Mouse (Mus musculus): ENCODE measurements around the gene Dst.
"Not testable (repeated sequence)": the region's sequence is repeated elsewhere in the genome, so short reads cannot be mapped to it uniquely, and the experiment has no call there.

Gene Dst

DNA sequence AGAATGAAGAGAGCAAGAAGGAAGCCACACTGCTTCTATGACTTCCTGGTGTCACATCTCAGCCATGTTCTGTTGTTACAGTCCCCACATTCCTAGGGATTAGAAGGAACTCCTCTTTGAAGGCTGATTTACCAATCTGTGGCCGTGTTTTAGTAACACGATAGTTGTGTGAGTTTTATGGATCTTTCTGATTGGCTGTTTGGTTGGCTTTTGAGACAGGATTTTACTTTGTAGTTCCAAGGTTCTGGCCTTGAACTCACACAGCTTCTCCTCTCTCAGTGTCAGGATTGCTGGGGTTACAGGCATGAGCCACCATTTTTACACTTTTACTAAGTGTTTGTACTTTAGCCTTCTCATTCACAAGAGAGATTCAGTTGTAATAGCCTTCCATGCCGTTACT is 155.9 kb downstream of the Dst start:
- DNase-seq (ENCODE audit: low spot score): no peak

DNA sequence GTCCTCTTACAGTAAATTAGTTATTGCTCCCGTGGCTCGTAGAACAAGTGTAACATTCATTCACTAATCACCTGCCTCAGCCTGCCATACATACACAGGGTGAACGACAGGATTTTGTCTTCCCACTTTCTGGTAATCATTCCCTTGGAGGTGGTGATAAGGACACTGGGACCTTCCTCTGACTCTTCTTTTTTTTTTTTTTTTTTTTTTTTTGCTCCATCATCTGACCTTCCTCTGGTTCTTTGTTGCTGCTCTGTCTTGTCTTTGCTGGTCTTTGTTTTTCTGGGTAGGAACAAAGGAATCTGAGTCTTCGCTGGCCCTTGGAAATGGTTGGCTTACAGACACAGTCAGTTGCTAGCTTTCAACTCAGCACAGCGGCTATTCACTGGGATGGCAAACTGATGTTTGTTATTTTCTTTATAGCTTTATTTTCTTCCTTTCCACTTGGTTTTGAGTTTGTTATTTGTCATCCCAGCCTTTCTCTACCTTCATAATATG is 157.6 kb downstream of the Dst start:
- DNase-seq (ENCODE audit: low spot score): no peak

DNA sequence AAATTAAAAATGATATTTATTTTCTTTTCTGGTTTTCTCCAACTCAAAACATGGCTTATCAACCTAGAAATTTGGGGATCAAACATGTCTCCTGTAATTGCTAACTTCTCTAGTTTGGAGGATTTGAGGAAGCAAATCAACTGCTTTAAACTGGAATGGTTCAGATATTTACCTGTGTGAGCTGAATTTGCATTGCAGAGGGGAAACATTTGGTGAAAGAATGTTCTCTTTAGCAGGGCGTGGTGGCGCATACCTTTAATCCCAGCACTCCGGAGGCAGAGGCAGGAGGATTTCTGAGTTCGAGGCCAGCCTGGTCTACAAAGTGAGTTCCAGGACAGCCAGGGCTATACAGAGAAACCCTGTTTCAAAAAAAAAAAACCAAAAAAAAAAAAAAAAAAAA is 158.4 kb downstream of the Dst start:
- DNase-seq (ENCODE audit: low spot score): not testable (repeated sequence)

DNA sequence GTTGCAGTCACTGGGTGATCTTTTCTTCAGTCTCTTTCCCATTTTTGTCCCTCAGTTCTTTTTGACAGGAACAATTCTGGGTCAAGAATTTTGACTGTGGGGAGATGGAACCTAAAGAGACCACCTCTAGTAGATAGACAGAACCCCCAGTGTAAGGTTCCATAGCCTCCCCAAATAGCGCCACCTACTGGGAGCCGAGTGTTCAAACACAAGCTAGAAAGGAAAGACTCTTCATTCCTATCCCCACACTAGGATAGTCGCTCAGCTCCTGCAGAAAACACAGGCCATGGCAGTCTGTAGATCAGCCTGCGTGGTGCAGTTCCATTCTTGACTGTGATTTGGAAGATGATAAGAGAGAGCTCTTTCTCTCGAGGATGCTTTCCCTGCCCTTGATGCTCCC is 160.3 kb downstream of the Dst start:
- no peak for DNase-seq (ENCODE audit: low spot score)

DNA sequence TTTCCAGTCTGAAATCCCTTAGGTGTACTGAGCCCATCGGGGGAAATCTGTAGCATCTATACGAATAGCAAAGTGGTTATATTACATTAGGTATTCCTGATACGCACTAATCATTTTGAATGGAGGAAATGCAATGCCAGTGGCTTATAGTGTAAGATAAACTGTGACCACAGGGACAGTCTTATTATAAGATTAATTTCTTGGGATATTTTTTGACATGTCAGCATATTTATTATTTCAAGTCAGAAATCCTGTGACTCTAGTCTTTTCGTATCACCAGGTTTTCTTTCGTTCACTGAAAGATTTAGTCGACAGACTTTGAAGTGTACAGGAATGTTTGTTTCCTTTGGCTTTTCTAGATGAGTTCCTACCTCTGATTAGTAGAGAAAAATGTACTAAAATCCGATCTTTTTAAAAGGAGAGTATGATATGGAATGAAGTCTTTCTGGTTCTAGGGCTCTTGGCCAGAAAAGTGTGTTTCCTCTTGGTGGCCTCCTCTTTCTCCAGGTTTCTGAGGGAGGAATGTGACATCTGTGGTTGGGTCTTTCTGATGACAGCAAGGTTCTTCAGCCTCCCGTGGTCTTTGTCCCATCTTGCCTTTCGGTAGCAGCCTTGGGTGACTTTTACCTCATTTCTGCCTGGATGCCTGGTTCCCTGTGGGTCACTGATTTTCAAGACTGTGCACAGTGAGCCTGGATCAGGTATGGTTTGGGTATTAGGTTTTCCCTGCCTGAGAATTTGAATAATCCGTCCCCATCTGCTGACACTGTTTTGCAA is 161.7 kb downstream of the Dst start:
- DNase-seq (ENCODE audit: low spot score): no peak

DNA sequence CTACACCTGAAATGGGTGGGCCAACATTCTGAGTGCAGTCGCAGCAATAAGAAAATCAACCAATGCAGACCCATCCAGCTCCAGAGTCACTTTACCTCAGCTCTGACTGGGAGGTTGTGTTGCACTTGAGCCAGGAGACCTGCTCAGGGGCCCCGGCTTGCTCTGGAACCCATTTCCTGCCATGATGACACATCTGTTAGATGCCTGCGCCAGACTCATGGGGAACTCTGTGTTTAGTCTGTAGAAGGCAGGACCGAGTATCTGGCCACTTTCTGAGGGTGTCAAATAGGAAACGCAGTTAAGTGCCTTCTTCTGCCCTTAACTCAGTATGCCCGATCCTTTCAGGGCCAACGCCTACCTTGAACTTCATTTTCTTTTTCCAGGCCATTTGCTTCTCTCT is 162.4 kb downstream of the Dst start:
- no peak for DNase-seq (ENCODE audit: low spot score)

DNA sequence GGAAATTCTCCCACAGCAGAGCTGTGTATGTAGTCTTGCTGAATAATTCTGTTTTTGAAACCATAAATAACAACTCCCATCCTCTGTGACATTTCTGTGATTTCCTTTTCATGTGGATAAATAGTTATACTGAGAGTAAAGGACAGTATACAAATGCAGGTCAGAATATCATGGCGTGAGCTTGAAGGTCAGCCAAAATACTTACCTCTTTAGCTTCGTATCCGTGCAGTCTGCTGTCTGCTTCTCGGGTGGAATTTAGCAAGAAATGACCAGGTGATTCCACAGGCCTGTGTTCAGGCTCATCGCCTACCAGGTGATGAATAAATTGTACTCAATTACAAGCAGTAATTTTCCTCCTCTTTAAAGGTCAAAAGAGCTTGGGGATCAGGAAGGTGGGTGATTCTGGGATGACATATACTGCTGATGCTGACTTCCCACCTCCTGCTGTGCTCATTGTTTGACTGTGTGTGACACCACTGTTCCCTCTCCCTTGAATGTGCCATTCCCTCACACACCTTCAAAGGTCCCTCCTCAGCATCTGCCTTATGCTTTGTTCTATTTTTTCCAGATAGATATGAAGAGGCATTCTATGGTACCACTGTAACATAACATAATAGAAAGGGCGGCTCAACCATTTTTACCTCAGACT is 163.1 kb downstream of the Dst start:
- no peak for DNase-seq (ENCODE audit: low spot score)

DNA sequence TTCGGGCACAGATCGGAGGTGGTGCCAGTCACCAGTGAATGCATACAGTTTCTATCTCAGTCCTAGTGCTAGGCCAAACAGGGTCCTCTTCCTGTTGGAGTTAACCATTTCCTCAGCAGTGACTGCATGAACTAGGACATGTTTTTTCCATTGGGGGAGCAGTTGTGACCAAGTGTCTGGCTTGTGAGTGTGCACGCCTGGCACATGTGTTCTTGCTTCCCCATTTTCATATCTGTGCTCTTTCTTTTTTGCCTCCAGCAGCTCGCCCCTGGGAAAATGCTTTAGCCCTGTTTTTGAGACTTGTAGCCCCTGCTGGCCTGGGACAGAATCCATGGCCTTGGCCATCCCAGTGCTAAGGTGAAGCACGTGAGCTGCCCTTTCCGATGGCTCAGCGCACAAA is 164.2 kb downstream of the Dst start:
- no peak for DNase-seq (ENCODE audit: low spot score)

DNA sequence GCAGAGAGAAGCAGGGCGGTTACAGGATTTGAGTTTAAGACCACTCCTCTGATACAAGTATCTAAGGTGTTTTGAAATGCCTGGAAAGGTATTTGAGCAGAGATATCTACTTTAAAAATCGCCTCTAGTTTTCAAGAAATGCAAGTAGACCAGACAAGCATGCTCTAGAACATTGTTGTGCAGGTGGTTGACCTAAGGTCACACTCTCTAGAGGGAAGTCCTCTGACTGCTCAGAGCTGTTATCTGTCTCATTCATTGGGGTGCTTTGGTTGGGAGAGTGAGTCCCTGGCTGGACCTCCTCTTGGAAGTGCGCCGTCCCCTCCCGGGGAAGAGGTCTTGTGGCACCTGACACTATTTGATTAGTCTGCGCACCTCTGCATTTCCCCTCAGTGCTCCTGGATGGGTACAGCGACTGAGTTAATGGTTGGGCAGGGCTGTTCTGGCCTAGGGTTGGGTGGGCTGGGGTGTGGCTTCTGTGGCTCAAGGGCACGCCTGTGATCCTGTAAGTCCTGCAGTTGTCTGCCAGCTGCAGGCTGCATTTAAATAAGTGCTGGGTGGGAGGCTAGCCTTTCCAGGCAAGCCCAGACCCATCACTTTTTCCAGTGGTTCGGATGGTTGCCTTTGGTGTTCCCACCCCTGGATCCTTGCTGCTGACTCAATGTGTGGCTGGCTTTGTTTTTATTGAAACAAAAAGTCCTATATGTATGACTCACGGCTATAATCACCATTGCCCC is 165.6 kb downstream of the Dst start:
- no peak for DNase-seq (ENCODE audit: low spot score)

DNA sequence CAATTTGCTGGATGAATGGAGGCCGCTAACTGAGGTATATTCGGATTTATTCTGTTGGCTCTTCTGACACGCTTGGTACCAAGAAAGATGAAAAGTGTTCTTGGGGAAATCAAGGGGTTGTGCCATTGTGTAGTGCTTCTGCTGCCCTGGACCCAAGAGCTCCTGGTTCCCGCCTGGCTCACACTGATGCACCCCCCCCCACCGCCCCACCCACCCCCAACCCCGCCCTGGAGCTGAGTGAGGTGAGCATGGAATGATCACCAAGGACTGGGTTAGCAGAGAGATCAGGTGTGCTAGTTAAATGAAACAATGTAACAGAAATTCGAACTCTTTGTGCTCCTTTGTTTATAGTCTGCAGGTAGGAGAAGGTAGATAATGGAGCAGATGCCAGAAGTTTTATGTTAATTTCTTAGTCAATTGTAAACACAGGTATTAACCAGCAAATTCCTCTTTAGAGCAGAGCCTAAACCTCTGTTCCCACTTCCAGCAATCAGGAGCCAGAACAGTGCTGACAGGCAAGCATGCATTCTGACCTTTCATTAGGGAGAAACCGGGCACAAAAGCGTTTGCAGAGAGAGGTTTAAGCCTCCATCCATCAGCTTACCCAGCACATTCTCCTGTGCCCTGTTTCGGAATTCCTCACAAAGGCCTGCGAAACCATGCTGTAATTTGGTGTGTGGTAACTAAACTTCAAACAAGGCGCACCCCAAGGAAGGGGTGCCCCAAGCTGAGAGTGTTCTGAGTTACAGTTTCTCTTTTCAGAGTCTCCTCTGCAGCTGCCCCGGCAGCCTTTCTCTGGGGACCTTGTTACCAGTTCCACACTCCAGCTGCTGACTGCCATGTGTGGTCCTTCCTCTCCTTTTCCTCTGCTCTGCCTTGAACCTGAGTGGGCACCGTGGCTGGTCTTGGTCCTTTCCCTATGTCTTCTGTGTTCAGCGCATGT is 166.5 kb downstream of the Dst start:
- no peak for DNase-seq (ENCODE audit: low spot score)

DNA sequence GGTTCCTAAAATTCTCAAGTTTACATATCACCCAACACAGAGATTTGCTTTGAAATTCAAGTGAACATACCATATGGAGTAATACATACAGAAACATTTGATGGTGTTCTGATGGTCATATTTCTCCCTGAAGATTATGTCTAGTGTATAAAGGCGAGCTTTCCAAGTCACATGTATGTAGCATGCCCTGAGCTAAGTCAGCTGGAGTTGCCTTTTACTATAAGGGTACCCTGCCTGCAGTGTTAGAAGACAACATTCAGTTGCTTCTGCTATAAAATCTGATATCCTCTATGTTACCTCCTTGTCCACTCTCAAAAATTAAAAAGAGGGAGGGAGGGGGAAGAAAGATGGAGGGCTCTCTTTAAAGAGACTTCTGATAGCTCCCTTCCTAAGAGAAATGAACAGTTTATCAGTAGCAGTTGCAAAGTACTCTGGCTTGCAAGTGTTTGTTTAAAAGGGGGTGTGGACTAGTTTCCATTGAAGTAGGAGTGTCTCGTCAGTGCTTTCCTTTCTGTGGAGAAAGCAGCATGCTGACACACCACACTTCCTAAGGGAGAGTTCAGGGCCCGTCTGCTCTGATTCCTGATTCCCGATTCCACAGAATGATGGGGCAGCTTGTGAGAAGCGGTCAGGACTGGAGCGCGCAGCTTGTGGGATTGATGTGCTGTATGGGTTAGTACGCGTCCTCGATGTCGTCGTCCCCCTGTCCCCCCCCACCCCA is 168.8 kb downstream of the Dst start:
- DNase-seq (ENCODE audit: low spot score): no peak

DNA sequence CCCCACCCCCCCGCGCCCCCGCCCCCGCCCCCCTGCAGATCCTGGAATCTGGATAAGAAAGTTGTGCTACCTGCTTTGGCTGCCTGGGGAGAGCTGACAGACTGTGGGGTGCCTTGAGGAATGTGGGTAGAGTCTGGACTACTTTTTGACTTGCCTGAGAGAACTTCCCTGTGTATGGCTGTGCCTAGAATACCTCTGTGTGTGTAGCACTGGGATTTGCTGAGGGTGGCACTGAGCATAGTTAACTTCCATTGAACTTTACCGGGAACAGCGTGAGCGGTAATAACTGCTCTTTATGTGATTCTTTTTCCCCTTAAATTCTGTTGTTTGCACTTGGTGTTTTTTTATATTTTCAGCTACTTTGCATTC is 169.4 kb downstream of the Dst start:
- DNase-seq (ENCODE audit: low spot score): no peak

DNA sequence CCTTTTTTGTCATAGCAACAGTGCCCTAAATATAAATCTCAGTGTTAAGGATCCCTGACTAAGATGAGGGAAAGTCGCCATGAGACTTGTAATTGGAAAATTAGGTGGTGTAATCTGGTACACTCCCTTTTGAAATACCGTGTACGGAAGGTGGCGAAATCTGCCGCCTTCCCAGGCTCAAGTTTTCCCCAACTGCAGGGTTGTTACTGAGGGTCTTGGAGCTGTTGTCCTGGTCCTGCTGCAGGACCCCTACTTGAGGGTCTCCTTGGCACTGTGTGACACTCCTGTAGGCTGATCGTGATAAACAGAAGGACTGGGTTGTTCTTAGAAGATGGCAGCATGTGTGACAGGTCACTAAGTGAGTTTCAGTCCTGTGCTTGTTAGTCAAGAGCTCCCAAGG is 169.9 kb downstream of the Dst start:
- no peak for DNase-seq (ENCODE audit: low spot score)

DNA sequence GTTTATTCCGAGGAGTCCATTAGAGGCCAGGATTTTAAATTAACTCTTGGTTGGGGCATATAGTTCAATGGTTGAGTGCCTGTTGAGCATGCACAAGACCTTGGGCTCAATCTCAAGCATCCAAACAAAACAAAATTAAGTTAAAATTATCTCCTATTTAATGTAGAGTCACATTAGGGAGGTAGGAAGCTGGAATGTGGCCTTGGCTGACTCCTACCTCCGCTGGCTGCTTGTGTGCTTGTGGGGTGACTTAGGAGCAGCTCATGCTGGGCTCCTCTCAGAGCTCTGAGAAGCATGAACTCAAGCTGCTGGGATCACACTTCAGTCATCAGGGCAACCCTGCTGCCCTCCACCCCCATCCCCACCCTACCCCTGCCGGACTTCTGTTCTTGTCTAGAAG is 181.0 kb downstream of the Dst start:
- no peak for DNase-seq (ENCODE audit: low spot score)

DNA sequence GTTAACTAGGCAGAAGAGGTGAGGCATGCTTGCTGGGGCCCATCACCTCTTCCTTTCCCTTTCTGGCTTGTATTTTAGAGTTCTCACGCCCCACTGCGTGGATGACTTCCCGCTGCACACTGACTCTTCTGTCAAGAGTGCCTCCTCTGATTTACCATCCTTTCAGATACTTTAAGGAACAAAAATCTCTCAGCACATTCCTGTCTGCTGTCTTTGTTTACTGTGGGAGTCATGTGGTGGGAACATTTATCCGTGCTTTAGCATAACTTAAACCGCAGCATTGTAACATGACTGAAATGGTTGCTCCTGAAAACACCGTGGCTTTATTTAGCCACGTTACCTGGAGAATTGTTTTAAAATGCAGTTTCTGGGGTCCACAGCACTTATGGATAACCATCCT is 182.7 kb downstream of the Dst start:
- DNase-seq (ENCODE audit: low spot score): no peak

DNA sequence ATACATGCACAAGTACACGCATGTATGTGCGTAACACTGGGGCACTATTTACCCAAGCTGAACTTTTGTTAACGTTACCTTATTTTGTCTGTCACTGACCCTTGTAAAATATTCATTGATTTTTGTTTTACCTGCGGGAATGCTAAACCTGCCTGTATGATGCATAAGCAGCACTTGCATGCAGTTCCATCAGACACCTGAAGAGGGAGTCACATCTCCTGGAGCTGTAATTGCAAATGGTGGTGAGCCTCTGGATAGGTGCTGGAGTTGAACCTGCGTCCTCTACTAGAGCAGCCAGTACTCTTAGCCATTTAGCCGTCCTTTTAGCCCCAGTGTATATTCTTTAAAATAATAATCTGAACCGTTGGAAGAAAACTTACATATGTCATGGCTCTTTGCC is 185.6 kb downstream of the Dst start:
- DNase-seq (ENCODE audit: low spot score): no peak

DNA sequence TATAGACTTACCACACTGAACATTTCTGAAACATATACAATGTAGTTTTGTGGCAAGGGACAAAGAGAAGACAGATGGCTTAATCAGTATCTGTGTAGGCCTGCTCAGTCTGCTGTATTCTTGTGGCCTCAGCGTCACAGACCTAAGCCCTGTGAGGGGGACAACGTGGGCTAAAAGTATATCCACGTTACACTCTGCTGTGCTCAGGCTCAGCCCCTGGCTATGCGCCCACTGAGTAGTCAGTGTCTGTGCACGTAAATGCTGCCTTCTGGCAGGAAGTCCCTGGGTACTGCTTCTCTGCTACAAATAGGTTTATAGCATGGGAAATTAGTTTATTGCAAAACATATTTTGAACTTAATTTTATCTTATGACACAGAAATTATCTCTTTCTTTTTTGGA is 186.3 kb downstream of the Dst start:
- no peak for DNase-seq (ENCODE audit: low spot score)

DNA sequence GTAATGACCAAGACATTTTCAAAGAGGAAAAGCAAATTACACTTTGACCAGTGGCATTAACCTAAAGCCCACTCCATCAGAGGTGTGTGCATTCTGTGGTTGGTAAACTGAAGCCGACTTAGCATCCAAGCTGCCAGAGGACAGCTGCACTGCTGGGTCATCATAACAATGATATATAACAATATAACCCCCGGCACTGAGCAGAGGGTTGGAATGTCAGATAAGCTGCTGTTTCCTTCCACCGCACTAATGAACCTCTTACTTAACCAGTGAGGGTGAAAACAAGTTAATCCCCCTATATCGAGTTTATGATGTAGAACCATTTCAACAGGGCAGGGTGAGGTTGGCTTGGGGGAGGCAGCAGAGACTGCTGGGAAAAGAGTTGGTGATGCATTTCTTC is 187.1 kb downstream of the Dst start:
- no peak for DNase-seq (ENCODE audit: low spot score)

DNA sequence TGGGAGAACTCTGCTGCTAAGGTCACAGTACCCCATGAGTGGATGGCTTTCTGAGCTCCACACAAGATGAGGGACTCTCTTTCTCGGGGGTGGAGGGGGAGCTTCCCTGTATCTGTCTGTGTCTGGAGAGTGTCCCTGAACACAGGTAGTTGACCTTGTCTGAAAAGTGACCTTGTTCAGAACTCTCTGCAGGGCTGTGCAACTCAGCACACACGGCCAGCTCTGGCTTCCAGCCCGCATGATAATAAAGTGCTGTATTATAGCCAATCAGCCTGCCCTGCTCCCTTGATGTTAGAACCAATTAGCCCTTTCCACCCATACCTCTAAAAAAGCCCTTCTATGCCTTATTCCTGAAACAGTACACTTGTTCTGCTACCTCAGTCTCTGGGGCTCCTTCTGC is 188.9 kb downstream of the Dst start:
- DNase-seq (ENCODE audit: low spot score): no peak

DNA sequence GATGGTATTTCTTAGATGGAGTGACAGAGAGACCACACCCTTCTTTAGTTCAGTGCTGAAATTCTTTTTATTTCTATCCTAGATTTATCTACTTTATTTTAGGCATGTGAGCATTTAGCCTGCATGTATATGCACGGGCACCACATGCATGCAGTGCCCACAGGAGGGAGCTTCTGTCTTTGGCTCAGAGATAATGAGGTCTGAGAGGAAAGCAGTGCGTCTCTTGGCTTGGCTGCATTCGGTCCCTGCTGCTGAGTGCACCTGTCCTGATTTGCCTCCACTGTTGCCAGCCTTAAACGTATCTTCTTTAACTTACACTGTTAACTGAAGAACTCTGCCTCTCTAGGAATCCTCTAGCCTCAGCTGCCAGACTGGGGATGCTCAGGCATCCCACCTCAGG is 189.6 kb downstream of the Dst start:
- DNase-seq (ENCODE audit: low spot score): no peak

DNA sequence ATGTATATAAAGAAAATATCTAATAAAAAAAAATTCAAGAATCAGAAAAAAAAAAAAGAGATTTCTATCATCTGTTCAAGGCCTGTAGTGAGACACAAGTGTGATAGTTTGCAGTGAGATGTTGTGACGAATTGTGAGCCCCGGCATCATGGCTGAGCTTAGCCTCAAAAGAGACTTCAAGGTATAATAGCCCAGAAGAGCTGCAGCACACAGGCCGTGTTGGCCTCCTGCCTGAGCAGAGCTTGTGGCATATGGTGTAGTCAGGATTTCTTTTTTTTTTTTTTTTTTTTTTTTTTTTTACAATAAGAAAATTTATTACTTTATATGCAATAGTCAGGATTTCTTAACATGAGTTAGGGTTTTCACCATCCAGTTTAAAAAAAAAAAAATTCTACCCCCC is 191.4 kb downstream of the Dst start:
- DNase-seq (ENCODE audit: low spot score): no peak
